ENCODE assay signal across 9 mouse cellular contexts in the genomic region with DNA sequence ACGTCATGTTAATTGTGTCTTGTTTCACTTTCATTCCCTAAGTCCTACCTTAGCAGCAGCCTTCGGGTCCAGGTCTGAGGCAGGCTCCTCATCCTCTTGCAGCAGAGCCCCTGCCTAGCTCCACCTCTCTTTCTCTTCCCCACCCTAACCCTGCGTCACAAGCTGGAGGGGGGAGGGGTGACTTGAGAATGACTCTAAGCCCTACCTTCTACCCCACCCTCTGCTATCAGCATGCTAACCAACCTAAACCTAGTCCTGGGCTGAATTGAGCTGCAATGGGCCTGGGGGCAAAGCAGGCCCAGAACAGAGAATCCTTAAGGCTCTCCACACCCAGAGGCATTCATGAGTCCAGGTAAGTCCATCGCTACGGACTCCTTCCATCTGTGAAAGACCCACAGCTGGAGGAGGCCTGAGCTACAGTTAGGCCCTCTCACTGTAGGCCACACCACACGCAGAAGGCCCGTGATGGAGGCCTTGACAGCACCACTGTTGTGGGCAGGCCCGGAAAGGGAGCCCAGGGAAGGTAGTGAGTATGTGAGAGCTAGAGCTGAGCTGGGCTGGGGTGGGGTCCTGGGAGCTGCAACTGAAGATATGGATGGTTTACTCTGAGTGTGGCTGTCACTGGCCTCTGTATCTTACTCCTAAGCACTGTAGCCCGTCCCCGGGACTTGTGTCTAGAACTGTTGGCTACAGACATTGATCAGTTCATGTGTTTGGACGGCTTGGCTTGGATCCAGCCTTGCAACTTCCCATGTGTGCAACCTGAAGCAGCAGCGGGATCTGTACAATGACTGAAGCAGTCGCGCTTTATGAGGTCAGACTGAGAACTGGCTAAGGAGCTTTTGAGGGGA. TPM values are rescaled to one million over a fixed set of nuclear protein-coding genes. Genes with fewer than 3 reads are reported as not detected.
A peak's percentile ranks its signal among the peaks of the same experiment; 100 is the strongest.
DNase-seq lines count a peak whose midpoint lies in the region; ATAC-seq and TF ChIP-seq lines count a peak whose summit lies in the region.
"Had no signal": no experiment of that assay in that cellular context is flagged by ENCODE, and none has a peak within 500 bp of the region (broad histone marks: within the 10 kb centered on the region; RNA-seq: fewer than 3 reads in every experiment).

No protein-coding gene starts in this region.

- no peaks in the 10 kb centered on the region for H3K36me3 ChIP-seq in heart, embryonic 15.5 days
- no peaks in the 10 kb centered on the region for H3K36me3 ChIP-seq in heart, embryonic 11.5 days (ENCODE audit: control insufficient read depth, insufficient read depth, low read length)
- no peaks in the 10 kb centered on the region for H3K36me3 ChIP-seq in lung, postnatal 0 days (ENCODE audit: insufficient read depth, low read length)
- H3K36me3 ChIP-seq in stomach, postnatal 0 days (ENCODE audit: control insufficient read depth, insufficient read depth, low read length): no peaks in the 10 kb centered on the region
- no peaks in the 10 kb centered on the region for H3K36me3 ChIP-seq in hindbrain, embryonic 13.5 days

- peak; percentile 30 for DNase-seq in lung, postnatal 0 days (ENCODE audit: low spot score)
- DNase-seq in stomach, postnatal 0 days (ENCODE audit: low spot score): peak; percentile 81
- no peak for DNase-seq in embryo, embryonic 10.5 days (ENCODE audit: low spot score)
- DNase-seq in right cerebral cortex, postnatal 14 days: no peak

- no peaks in the 10 kb centered on the region for H3K9me3 ChIP-seq in heart, embryonic 15.5 days (replicated peaks)
- no peaks in the 10 kb centered on the region for H3K9me3 ChIP-seq in heart, embryonic 11.5 days (replicated peaks; ENCODE audit: control insufficient read depth, low read length)
- H3K9me3 ChIP-seq in lung, postnatal 0 days (ENCODE audit: low read length): no peaks in the 10 kb centered on the region
- no peaks in the 10 kb centered on the region for H3K9me3 ChIP-seq in stomach, postnatal 0 days (ENCODE audit: control insufficient read depth, low read length)
- no peaks in the 10 kb centered on the region for H3K9me3 ChIP-seq in hindbrain, embryonic 13.5 days

- H3K9ac ChIP-seq in heart, embryonic 15.5 days: no peak overlapping the region
- no peak overlapping the region for H3K9ac ChIP-seq in heart, embryonic 11.5 days (ENCODE audit: low read depth, low read length)
- H3K9ac ChIP-seq in lung, postnatal 0 days (replicated peaks; ENCODE audit: low read depth): no peak overlapping the region
- no peak overlapping the region for H3K9ac ChIP-seq in stomach, postnatal 0 days (ENCODE audit: low read length)
- H3K9ac ChIP-seq in hindbrain, embryonic 13.5 days: no peak overlapping the region

- H3K4me3 ChIP-seq in heart, embryonic 15.5 days: peak overlapping the region; percentile 15; the same call in 1 of the 2 replicates
- H3K4me3 ChIP-seq in heart, embryonic 11.5 days (ENCODE audit: low read depth, low read length): no peak overlapping the region
- H3K4me3 ChIP-seq in lung, postnatal 0 days (ENCODE audit: low read depth, low read length): no peak overlapping the region
- no peak overlapping the region for H3K4me3 ChIP-seq in stomach, postnatal 0 days (ENCODE audit: low read depth, low read length)
- no peak overlapping the region for H3K4me3 ChIP-seq in hindbrain, embryonic 13.5 days

- TF ChIP-seq CTCF in lung, postnatal 0 days (IDR thresholded peaks at IDR 0.05): no peak
- no peak for TF ChIP-seq CTCF in stomach, postnatal 0 days (IDR thresholded peaks at IDR 0.05; ENCODE audit: low read depth)

- no peaks in the 10 kb centered on the region for H3K4me1 ChIP-seq in heart, embryonic 15.5 days (replicated peaks)
- no peaks in the 10 kb centered on the region for H3K4me1 ChIP-seq in heart, embryonic 11.5 days (ENCODE audit: control insufficient read depth, insufficient read depth, low read length)
- H3K4me1 ChIP-seq in lung, postnatal 0 days (ENCODE audit: insufficient read depth, low read depth, low read length): no peaks in the 10 kb centered on the region
- H3K4me1 ChIP-seq in stomach, postnatal 0 days (replicated peaks; ENCODE audit: control insufficient read depth, insufficient read depth): no peaks in the 10 kb centered on the region
- no peaks in the 10 kb centered on the region for H3K4me1 ChIP-seq in hindbrain, embryonic 13.5 days (replicated peaks)

- H3K27ac ChIP-seq in heart, embryonic 15.5 days: no peak overlapping the region; the same call in 1 of the 2 replicates
- no peak overlapping the region for H3K27ac ChIP-seq in heart, embryonic 11.5 days (ENCODE audit: low read depth, low read length)
- no peak overlapping the region for H3K27ac ChIP-seq in lung, postnatal 0 days (ENCODE audit: low read length)
- H3K27ac ChIP-seq in stomach, postnatal 0 days (replicated peaks): peak overlapping the region; percentile 69
- H3K27ac ChIP-seq in hindbrain, embryonic 13.5 days: no peak overlapping the region

- no peak for TF ChIP-seq EP300 in lung, postnatal 0 days (IDR thresholded peaks at IDR 0.05)
- TF ChIP-seq EP300 in stomach, postnatal 0 days (optimal IDR thresholded peaks at IDR 0.05): no peak

- no peak; the same call in 1 of the 2 replicates for ATAC-seq in heart, embryonic 15.5 days (replicated peaks; ENCODE audit: insufficient number of reproducible peaks, insufficient read depth, low FRiP score, low read depth)
- ATAC-seq in heart, embryonic 11.5 days (replicated peaks; ENCODE audit: insufficient number of reproducible peaks, low FRiP score, low TSS enrichment): no peak
- ATAC-seq in erythroid progenitor cell, adult 5-6 weeks (replicated peaks; ENCODE audit: low FRiP score, poor library complexity, severe bottlenecking): peak; percentile 76
- peak; percentile 44 for ATAC-seq in lung, postnatal 0 days
- ATAC-seq in stomach, postnatal 0 days (ENCODE audit: low FRiP score, low TSS enrichment): peak; percentile 86
- no peak for ATAC-seq in hindbrain, embryonic 13.5 days (ENCODE audit: low FRiP score)
- ATAC-seq: Patski had no signal

- H3K4me2 ChIP-seq in heart, embryonic 15.5 days: peak overlapping the region; percentile 2; the same call in 1 of the 2 replicates
- H3K4me2 ChIP-seq in heart, embryonic 11.5 days: no peak overlapping the region
- 0 out of 2 replicates have a peak overlapping the region, but pooled peaks have one; percentile 11 for H3K4me2 ChIP-seq in lung, postnatal 0 days (replicated peaks; ENCODE audit: low read depth, low read length)
- H3K4me2 ChIP-seq in stomach, postnatal 0 days (replicated peaks; ENCODE audit: low read depth): 0 out of 2 replicates have a peak overlapping the region, but pooled peaks have one; percentile 3
- H3K4me2 ChIP-seq in hindbrain, embryonic 13.5 days: no peak overlapping the region

- H3K27me3 ChIP-seq in heart, embryonic 15.5 days: no peaks in the 10 kb centered on the region
- no peaks in the 10 kb centered on the region for H3K27me3 ChIP-seq in heart, embryonic 11.5 days (ENCODE audit: control insufficient read depth, insufficient read depth, low read length)
- no peaks in the 10 kb centered on the region for H3K27me3 ChIP-seq in lung, postnatal 0 days (replicated peaks; ENCODE audit: insufficient read depth, low read length)
- no peaks in the 10 kb centered on the region for H3K27me3 ChIP-seq in stomach, postnatal 0 days (ENCODE audit: control insufficient read depth, insufficient read depth, low read length)
- no peaks in the 10 kb centered on the region for H3K27me3 ChIP-seq in hindbrain, embryonic 13.5 days
- H3K27me3 ChIP-seq: Patski had no signal

- 74% methylated on average over 14 of the region's 14 CpGs for WGBS in heart, embryonic 15.5 days
- WGBS in heart, embryonic 11.5 days (ENCODE audit: insufficient replicate concordance): 73% methylated on average over 14 of the region's 14 CpGs
- 66% methylated on average over 14 of the region's 14 CpGs for WGBS in lung, postnatal 0 days
- WGBS in stomach, postnatal 0 days: 72% methylated on average over 14 of the region's 14 CpGs
- WGBS in hindbrain, embryonic 13.5 days: 88% methylated on average over 14 of the region's 14 CpGs

RNA-seq across cellular contexts. Expression of a gene that starts 18.0 kb away (rescaled TPM):
- 1.2 and 4.4 TPM in 2 replicates for polyA plus RNA-seq in heart, embryonic 15.5 days (2015; fragmentation: Nextera tagmentation; extraction: Ambion mirVana)
- polyA plus RNA-seq in heart, embryonic 11.5 days (2014; fragmentation: Nextera tagmentation; extraction: Ambion mirVana): 0.42 and 0.46 TPM in 2 replicates
- total RNA-seq in erythroid progenitor cell, adult 5-6 weeks (2015; ENCODE audit: low replicate concordance): 4.2 and 5.4 TPM in 2 replicates
- total RNA-seq in erythroid progenitor cell, adult 5-6 weeks (2017; ENCODE audit: low replicate concordance): 10.9 and 12.5 TPM in 2 replicates
- polyA plus RNA-seq in lung, postnatal 0 days (2015; fragmentation: Nextera tagmentation; extraction: Ambion mirVana): 2.6 and 3.0 TPM in 2 replicates
- 9.2 and 10.2 TPM in 2 replicates for polyA plus RNA-seq in stomach, postnatal 0 days (2015; fragmentation: Nextera tagmentation; extraction: Ambion mirVana)
- 0.30 and 0.74 TPM in 2 replicates for polyA plus RNA-seq in hindbrain, embryonic 13.5 days (2015; fragmentation: Nextera tagmentation; extraction: Ambion mirVana)

RNA-seq across cellular contexts. Expression of a gene that starts 48.7 kb away (rescaled TPM):
- polyA plus RNA-seq in heart, embryonic 15.5 days (2015; fragmentation: Nextera tagmentation; extraction: Ambion mirVana): 0.68 and 3.0 TPM in 2 replicates
- polyA plus RNA-seq in heart, embryonic 11.5 days (2014; fragmentation: Nextera tagmentation; extraction: Ambion mirVana): not detected in 2 replicates
- total RNA-seq in erythroid progenitor cell, adult 5-6 weeks (2015; ENCODE audit: low replicate concordance): 2.5 and 8.3 TPM in 2 replicates
- total RNA-seq in erythroid progenitor cell, adult 5-6 weeks (2017; ENCODE audit: low replicate concordance): 0.76 and 1.9 TPM in 2 replicates
- 9.0 and 13.2 TPM in 2 replicates for polyA plus RNA-seq in lung, postnatal 0 days (2015; fragmentation: Nextera tagmentation; extraction: Ambion mirVana)
- polyA plus RNA-seq in stomach, postnatal 0 days (2015; fragmentation: Nextera tagmentation; extraction: Ambion mirVana): 22.4 and 30.0 TPM in 2 replicates
- 0.16 and 0.44 TPM in 2 replicates for polyA plus RNA-seq in hindbrain, embryonic 13.5 days (2015; fragmentation: Nextera tagmentation; extraction: Ambion mirVana)

Comparison
In these comparisons a context has a peak if more than half of its experiments do, and no peak if none do; other contexts are left out.
1. H3K4me2 ChIP-seq: peak in heart, embryonic 15.5 days (single experiment), lung, postnatal 0 days (single experiment) and stomach, postnatal 0 days (single experiment); none in heart, embryonic 11.5 days (single experiment) and hindbrain, embryonic 13.5 days (single experiment).
2. ATAC-seq: peak in erythroid progenitor cell, adult 5-6 weeks (single experiment), lung, postnatal 0 days (single experiment) and stomach, postnatal 0 days (single experiment); none in heart, embryonic 15.5 days (single experiment), heart, embryonic 11.5 days (single experiment) and hindbrain, embryonic 13.5 days (single experiment).
3. DNase-seq: peak in lung, postnatal 0 days (single experiment) and stomach, postnatal 0 days (single experiment); none in embryo, embryonic 10.5 days (single experiment) and right cerebral cortex, postnatal 14 days (single experiment).